Mouse (Mus musculus) myocyte (in vitro differentiated cells): ENCODE data around the gene Cd84.

Source experiments
- E2F4 ChIP-seq: IDR thresholded peaks from one replicate; pipeline ENCODE4 v1.6.1; 2011; ENCODE audit warnings: mild to moderate bottlenecking, control low read depth, moderate library complexity; ENCODE audit not compliant: insufficient read depth
- MAX ChIP-seq: IDR thresholded peaks from one replicate; pipeline ENCODE4 v1.6.1; 2011; ENCODE audit warnings: low read depth, mild to moderate bottlenecking, control low read depth
- MYOD1 ChIP-seq, 3 experiments: IDR thresholded peaks; one replicate each; pipeline ENCODE4 v1.6.1; 2011; ENCODE audit warnings: control low read depth in 2 of 3, low read depth in 2 of 3, mild to moderate bottlenecking in 2 of 3, moderate library complexity in 1 of 3; ENCODE audit not compliant: insufficient read length in 2 of 3, control insufficient read depth in 1 of 3
- POLR2A ChIP-seq: IDR thresholded peaks from one replicate; pipeline ENCODE4 v1.6.1; 2011; ENCODE audit warnings: low read depth, mild to moderate bottlenecking, control low read depth, moderate library complexity; ENCODE audit not compliant: insufficient read length
- REST ChIP-seq: IDR thresholded peaks from one replicate; pipeline ENCODE4 v1.6.1; 2011; ENCODE audit warnings: mild to moderate bottlenecking, control low read depth, moderate library complexity; ENCODE audit not compliant: insufficient read depth, insufficient read length
- SRF ChIP-seq: IDR thresholded peaks from one replicate; pipeline ENCODE4 v1.6.1; 2011; ENCODE audit warnings: low read depth; ENCODE audit not compliant: control insufficient read depth, insufficient read length
- TCF12 ChIP-seq: IDR thresholded peaks from one replicate; pipeline ENCODE4 v1.6.1; 2011; ENCODE audit warnings: mild to moderate bottlenecking, control low read depth; ENCODE audit not compliant: poor library complexity, insufficient read depth, severe bottlenecking
- TCF3 ChIP-seq: IDR thresholded peaks from one replicate; pipeline ENCODE4 v1.6.1; 2011; ENCODE audit warnings: low read depth, control low read depth; ENCODE audit not compliant: insufficient read length
- USF1 ChIP-seq: IDR thresholded peaks from one replicate; pipeline ENCODE4 v1.6.1; 2011; ENCODE audit warnings: low read depth, mild to moderate bottlenecking, control low read depth, moderate library complexity

DNA sequence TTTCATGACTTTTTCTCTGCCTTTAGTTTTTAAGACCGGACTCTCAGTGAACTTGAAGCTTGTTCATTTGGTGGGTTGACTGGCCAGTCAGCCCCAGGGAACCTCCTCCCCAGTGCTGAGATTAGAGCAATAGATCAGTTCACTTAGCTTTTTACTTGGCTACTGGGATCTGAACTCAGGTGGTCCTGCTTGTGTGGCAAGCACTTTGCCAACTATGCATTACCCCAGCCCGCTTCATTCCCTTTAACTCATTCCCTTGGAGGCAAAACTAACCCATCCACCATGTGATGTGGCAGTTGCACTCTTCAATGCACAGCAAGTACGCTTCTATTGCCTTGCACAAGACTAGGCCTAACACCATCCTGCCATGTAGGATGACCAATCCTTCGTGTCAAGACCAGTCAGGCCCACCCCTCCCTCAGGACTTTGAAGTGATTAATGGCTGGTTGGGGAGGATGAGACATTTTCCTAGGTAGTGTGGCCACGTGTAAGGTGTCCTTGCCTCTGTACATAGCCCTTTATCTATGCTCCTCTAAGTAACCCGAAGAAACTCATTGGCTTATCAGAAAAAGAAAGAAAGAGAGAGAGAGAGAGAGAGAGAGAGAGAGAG is 80.5 kb downstream of the Cd84 start:
- TF ChIP-seq MYOD1 (IDR thresholded peaks at IDR 0.05; ENCODE audit: control insufficient read depth in 1 of 3, insufficient read length in 2 of 3, low read depth in 2 of 3) (no peak), POLR2A (no peak), TCF12 (no peak), MAX (no peak), SRF (no peak), TCF3 (no peak), USF1 (no peak), E2F4 (no peak), REST (no peak)
